Mouse (Mus musculus) heart, adult 2 months (tissue): ENCODE measurements around the gene Elmsan1.

Source experiments
- CTCF ChIP-seq: fragments of 200-600 bp; IDR thresholded peaks from 2 replicates; pipeline ENCODE4 v1.8.1; 2022; ENCODE audit warnings: antibody characterized with exemption, mild to moderate bottlenecking, moderate library complexity
- EP300 ChIP-seq: fragments of 200-500 bp; IDR thresholded peaks from 2 replicates; pipeline ENCODE4 v1.6.1; 2011; ENCODE audit warnings: low read depth, low read length, control low read depth; ENCODE audit not compliant: insufficient read depth

- TF ChIP-seq EP300: no peak
- TF ChIP-seq CTCF: 0 out of 2 replicates have a peak, but pooled peaks have one; percentile 9
Observed at GRCm38 (mm10) chr12:84194400-84195109, 24.1 kb downstream of the Elmsan1 start.
